Mouse (Mus musculus) spleen, postnatal 10 days (tissue): ENCODE results near the gene Ptprg.
"Not testable (repeated sequence)": the region's sequence is repeated elsewhere in the genome, so short reads cannot be mapped to it uniquely, and the experiment has no call there.

Experiments
- DNase-seq, 2 experiments: peaks; one replicate each; pipeline ENCODE4 v3.0.0; 2021 to 2022; ENCODE audit warnings: low spot score in 2 of 2

Ptprg gene

DNA sequence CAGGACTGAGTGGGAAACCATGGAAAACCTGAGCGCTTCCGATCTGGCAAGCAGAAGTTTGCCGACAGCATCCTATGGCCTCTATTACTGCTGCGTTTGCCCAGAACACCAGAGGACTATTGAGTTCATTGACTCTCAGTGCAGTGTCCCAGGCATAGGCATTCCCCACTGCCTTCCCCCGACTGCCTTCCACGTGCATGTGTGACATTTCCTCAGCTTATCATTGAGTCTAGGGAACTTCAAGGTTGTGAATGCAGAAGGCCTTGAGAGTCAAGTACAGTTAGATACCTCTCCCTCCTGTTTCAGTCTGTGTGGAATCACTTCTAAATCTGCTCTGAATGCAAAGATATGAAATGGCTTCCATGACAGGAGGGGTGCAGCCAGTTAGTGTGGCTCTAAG lies 488.2 kb downstream of the Ptprg start:
- DNase-seq, result no peak

DNA sequence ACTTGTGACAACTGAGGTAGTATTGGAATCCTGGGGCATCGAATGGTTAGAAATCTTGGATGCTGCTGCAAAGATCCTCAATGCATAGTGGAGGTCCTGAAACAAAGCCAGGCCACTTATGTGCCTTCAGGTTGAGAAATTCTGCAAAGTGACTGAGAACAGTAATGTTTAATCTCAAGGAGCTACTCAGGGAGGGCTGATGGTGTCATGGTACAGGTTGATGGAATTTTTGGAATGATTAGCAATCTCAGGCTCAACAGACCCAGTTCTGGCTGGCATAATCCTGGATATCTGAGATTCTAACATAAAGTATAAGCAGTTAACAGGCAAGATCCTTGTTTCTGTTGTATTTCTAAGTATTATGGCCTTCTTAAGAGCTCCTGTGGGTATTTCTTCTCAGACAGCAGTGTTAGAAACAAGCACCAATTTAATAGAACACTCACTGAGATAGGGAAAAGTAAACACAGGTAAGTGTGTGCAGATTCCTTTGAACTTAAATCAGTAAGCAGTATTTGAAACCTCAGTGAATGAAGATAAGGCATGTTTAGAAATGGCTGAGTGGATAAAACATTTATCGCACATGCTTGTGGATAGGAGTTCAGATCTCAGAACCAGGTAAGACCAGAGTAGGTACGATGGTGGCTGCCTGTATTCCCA lies 493.0 kb downstream of the Ptprg start:
- no peak for DNase-seq

- DNase-seq, result no peak
Observed at GRCm38 (mm10) chr14:12047637-12048036, 494.3 kb downstream of the Ptprg start.

GRCm38 (mm10) chr14:12056912-12057524 lies 503.7 kb downstream of the Ptprg start:
- no peak for DNase-seq

DNA sequence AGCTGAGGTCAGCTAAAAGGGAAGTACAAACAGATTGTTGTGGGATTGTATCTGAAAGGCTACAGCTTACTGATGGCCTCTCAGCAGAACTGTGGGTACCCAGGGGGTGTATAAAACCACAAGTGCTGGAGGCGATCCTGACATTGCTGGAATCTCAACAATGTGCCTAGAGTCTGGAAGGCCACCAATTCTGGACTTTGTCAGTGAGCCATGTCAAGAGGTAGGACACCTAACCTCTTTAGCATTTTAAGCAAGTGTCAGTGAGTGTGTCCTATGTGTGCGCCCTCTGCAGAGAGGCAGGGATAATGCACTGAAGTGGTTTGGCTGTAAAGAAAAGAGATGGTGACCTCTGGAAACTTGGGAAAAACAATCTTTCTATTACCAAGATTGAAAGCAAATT lies 504.5 kb downstream of the Ptprg start:
- no peak for DNase-seq

DNA sequence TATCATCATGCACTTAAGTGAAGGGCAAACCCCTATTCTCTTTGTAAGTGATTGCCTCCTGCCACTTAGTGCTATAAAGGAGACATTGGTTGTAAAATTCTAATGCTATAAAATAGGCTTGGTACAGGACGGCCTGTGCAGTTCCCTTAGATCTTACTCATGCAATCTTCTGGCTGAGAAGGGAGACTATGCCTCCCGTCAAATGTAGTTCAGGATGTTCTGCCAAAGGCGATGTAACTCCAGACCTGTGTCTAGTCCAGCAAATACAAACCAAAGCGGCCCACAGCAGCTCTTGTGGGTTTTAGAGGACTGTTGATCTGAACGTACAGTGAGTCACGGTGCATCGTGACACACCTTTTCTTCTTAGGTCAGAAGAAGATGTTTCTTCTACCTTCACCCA lies 505.8 kb downstream of the Ptprg start:
- DNase-seq, result no peak

DNA sequence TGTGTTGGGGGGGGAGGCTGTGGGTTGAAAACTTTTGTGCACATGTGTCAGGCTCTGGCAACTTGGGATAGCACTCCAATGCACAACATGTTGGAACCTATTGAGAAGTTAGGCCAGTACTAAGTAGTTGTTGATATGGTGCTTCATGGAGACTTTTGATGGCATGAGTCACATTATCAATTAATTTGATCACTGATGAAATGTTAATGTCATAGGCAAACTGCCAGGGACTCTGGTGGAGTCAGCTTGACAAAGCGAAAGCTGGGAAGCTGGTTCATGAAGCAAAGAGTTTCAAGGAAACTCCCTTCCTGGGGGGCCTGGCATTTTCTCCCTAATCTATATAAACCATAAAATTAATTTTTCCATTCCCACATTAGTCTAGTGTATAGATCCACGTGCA lies 508.0 kb downstream of the Ptprg start:
- not testable (repeated sequence) for DNase-seq

- DNase-seq, result no peak
Observed at GRCm38 (mm10) chr14:12062628-12063360, 509.5 kb downstream of the Ptprg start.

GRCm38 (mm10) chr14:12065001-12065400 lies 511.7 kb downstream of the Ptprg start:
- DNase-seq, result no peak

DNA sequence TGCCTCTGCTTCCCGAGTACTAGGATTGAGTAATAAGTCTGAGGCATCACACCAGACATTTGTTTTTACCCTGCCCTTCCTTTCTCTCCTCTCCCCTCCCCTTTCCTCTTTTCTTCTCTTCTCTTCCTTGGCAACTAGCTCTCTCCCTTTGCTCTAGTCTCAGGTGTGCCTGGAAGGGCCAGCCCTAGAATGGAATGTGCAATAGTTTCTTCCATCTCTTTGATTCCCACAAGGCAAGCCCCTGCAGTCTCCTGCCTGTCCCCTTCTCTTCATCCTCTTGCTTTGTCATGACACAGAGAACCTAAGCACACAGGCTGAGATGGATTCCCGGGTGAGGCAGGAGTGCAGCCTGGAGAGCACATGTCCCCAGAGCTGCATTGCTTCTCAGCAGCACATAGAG lies 512.4 kb downstream of the Ptprg start:
- no peak for DNase-seq

- no peak for DNase-seq
Observed at GRCm38 (mm10) chr14:12069707-12070106, 516.4 kb downstream of the Ptprg start.

DNA sequence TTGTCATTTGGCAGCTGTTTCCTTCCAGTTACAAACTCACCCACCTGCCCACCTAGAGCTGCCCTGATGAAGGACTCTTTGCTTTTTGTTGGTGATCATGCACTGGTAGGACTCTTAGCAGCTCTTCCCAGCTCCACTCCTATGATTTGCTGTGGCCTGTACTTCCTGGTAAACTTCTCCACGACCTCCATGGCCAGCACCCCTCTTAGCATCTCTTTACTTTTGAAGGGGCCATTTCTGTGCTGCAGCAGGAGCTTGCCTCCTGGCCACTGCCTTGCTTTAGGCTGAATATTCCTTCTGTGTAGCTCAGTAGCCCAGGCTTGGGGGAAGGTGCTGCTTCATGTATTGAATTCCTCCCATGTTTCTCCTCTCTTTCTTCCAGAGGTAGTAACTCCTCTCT lies 517.0 kb downstream of the Ptprg start:
- DNase-seq, result no peak

DNA sequence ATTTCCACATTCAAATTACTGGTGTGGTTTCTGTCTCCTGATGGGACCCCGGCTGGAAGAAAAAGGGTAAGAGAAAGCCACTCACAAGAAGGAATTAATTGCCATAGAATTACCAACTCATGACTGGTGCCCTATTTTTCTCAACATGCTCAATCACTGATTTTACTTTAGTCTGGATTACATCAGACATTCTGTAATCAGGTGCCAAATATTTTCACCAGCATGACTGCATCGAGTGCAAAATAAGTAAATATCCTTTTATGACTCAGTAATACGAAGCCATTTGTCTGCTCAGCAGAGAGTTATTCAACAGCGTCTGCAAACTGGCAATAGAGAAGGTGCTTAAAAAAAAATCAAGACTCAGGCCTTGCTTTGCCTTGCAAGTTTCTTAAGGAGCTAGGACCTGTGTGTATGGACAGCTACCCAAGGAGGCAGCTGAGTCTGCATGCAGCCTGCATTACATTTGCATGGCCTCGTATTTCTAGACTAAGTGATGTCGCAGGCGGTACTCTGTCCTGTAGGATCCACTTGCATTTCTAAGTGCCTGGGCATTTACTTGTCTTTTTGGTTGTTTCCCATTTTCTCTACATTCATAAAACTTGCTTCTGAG lies 517.6 kb downstream of the Ptprg start:
- DNase-seq, result no peak

DNA sequence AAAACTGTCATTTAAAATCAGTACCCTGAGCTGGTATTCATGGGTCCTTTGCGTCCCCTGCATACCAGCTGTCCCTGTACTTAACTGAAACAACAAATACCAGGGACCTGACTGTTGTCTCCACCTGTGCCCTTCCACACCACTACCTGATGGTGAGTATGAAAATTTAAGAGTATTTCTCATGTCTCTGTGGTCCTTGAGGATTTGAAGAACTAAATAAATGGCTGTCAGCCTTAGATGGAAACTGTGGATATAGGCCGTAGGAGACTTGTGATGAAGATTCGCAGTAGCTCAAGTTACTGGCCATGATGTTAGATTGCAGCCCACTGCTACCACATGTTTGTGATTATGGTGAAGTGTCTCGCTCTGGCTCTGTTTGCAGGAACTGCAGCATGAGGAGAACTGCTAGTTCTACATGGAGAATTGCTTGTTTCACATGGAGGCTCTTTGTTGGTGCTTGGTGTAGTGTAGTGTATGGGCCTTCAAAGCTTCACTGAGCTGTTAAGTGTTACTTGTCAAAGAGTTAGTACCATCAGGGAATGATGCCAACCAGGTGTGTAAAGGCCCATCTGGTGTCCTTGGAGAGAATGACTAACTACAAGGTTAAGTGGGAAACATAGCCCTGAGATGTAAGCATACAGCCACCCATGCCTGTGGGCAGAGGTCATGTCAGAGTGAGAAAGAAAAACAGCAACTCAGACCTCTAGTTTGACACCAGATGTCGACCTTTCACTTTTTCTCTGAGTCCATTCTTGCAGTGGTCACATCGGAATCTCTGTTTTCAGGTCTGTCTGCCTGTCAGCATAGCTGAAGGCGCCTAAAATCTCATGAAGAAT lies 518.9 kb downstream of the Ptprg start:
- no peak for DNase-seq

DNA sequence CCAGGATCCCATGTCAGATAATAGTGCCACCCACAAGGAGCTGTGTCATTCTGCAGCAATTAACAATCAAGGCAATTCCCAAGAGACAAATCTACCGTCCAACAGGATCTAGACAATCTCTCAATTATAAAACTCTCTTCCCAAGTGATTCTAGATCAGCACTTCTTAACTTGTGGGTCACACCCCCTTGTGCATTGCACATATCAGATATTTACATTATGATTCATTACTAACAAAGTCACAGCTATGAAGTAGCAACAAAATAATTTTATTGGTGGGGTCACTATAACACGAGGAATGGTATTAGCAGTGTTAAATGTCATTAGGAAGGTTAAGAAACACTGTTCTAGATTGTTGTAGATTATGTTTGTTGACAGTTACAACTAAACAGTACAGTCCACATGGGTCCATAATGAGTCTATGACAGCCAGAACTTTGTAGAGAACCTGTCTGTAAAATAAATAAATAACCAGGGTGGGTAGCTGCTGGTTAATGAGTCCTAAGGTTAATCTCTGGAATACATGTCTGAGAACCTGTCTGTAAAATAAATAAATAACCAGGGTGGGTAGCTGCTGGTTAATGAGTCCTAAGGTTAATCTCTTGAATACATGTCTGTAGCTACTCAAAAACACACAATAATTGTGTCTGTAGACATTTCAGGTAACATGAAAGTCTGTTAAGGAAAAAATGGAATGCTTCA lies 520.2 kb downstream of the Ptprg start:
- no peak for DNase-seq

DNA sequence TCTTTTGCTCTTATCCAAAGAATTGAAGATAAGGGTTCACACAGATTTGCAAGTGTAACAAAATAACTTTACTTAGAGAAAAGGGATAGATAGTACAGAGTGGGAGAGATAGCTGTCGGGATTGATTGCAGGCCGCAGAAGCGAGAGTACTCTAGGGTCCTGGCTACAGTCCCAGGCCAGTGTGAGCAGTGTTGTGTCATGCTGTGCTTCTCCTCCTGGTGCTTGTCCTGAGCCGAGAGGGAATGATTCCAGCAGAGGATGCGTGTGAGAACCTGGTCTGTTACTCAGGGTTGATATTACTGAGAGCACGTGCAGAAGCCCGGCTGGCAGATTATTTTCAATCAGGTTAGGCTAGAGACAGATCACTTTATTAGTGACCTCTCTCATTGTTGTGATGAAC lies 523.9 kb downstream of the Ptprg start:
- no peak for DNase-seq

DNA sequence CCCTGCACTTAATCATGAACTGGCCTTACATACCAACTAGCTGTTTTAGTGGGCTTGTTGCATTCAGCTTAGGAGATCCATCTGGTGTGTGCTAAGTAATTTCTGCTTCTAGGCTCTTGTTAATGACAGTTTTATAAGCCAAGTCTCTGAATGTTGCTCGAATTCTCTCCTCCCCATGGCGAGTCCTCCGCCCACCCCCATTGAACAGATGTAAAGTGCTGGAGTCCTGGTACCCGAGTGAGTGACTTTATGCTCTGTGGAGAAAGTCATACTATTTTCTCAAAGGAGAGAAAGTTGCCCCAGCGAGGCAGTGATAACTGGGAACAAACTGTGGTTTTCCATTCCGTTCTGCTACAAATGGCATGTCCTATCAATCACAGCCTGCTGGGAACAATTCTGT lies 525.9 kb downstream of the Ptprg start:
- DNase-seq, result no peak

DNA sequence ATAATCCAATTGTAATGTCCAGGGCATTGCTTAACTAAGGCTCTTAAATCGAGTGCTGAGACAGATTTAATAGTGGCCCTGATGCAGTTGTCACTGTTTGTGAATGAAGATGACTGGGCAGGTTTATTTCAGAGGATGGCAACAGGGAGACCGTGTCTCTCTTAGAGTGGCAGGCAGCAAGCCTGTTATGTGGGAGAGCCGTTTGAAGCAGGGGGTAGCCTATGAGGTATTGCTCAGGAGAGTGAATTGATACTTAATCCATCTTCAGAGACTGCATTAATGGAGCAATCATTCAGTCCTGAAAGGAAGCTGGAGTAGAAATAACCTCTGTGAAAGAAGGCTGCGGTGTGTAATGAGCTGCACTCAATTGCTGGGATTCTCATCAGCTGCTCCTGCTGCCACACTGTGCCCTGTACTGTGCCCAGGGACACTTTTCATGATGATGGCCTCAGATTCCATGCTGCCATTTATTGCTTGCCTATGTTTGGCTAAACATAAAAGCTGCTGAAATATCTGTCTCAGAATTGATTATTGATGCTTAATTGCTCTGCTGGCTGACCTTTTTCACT lies 526.6 kb downstream of the Ptprg start:
- DNase-seq, result no peak

DNA sequence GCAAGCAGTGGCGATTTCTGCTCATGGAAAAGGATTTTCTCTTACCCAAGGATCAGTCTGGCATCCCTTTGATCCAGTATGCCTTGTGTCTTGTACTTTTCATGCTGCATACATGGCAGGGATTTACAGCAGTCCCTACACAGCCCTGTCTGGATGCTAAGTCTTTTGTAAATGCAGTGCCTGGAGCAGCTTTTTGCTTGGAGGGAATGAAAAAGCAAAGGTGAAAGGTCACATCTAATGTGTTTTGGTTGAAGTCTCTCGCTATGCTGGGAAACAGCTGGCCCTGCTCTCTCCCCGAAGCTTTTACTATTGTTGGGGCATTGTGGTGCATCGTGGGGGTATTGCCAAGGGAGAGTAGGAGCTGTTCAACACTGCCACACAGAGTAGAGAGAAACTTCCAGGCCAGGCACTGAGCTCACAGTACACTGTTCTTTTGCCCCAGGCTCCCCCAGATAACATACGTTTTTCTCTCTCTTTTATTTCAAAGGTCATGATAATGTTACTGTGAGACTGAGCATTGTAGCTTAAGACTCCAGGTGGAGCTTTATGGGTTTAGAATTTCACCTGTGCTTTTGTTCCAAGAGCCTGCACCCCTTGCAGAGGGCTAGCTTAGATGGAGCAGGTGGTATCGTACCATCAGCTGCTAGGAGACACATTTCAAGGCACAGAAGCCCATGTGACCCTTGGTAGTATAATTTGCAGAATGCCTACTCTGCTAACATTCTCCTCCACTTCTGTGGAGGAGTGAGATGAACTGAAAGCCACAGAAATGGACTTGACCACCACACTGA lies 529.0 kb downstream of the Ptprg start:
- no peak for DNase-seq

DNA sequence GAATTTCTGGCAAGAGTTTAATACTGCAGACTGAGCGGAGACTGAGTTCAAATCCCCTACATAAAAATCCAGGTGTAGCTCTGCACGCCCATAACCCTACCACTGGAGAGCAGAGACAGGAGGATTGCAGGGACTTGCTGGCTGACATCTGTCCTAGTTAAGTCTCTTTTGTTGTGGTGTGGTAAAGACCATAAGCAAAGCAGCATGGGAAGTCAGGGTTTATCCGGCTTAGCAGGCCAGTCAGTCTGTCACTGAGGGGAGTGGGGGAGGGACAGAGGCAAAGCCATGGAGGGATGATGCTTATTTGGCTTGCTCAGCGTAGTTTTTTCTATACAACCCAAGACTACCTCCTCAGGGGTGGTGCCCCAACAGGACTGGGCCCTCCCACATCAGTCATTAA lies 530.7 kb downstream of the Ptprg start:
- no peak for DNase-seq
